10 mouse cellular contexts compared by ENCODE assay signal in genomic region chr12:112141300-112141699, GRCm38 (mm10). TPM values are rescaled to one million over a fixed set of nuclear protein-coding genes. Genes with fewer than 3 reads are reported as not detected.
DNase-seq lines count a peak whose midpoint lies in the region; ATAC-seq lines count a peak whose summit lies in the region.
"Had no signal": no experiment of that assay in that cellular context is flagged by ENCODE, and none has a peak within 500 bp of the region (broad histone marks: within the 10 kb centered on the region; RNA-seq: fewer than 3 reads in every experiment).

No protein-coding gene starts in this region.

- peak; percentile 42 to 62 for DNase-seq in heart, postnatal 36 days
- DNase-seq in heart, postnatal 25 days (ENCODE audit: low spot score): no peak
- peak; percentile 59 for DNase-seq in urinary bladder, postnatal 14 days (ENCODE audit: low spot score)
- no peak for DNase-seq in urinary bladder, adult 18-20 months (ENCODE audit: low spot score in 2 of 2)
- peak; percentile 89 for DNase-seq in kidney, postnatal 10 days
- DNase-seq in right cerebral cortex, postnatal 4 days: no peak

- 11% methylated on average over 6 of the region's 6 CpGs for WGBS in forebrain, embryonic 13.5 days

- H3K4me3 ChIP-seq in forebrain, embryonic 13.5 days: no peak overlapping the region
- H3K4me3 ChIP-seq: limb, embryonic 12.5 days had no signal

- intact Hi-C loops in heart, postnatal 36 days (cut with DNase I): no loop called here
- intact Hi-C loops in heart, postnatal 25 days (cut with DNase I): no loop called here

- H3K27me3 ChIP-seq in forebrain, embryonic 13.5 days: peaks cover 37% of the 10 kb centered on the region

- peaks cover 39% of the 10 kb centered on the region for H3K4me1 ChIP-seq in forebrain, embryonic 13.5 days

- H3K9me3 ChIP-seq in forebrain, embryonic 13.5 days (replicated peaks): no peaks in the 10 kb centered on the region
- H3K9me3 ChIP-seq: limb, embryonic 12.5 days had no signal

- H3K9ac ChIP-seq in forebrain, embryonic 13.5 days: no peak overlapping the region
- H3K9ac ChIP-seq: limb, embryonic 12.5 days had no signal

- H3K36me3 ChIP-seq in forebrain, embryonic 13.5 days (ENCODE audit: poor library complexity, severe bottlenecking): no peaks in the 10 kb centered on the region
- H3K36me3 ChIP-seq: limb, embryonic 12.5 days had no signal

- ATAC-seq in megakaryocyte, adult 5-6 weeks (ENCODE audit: poor library complexity, severe bottlenecking): no peak
- no peak for ATAC-seq in forebrain, embryonic 13.5 days

- no peak overlapping the region for H3K27ac ChIP-seq in forebrain, embryonic 13.5 days
- H3K27ac ChIP-seq: limb, embryonic 12.5 days had no signal

- H3K4me2 ChIP-seq in forebrain, embryonic 13.5 days: no peak overlapping the region
- H3K4me2 ChIP-seq: limb, embryonic 12.5 days had no signal

RNA-seq across cellular contexts. Expression of gene Kif26a, which starts 4.7 kb away (rescaled TPM):
- total RNA-seq in heart, postnatal 36 days (2021): 10 to 100 TPM; 13.8 to 15.5 TPM
- total RNA-seq in heart, postnatal 25 days (2021): 10 to 100 TPM; 14.3 to 16.6 TPM
- total RNA-seq in megakaryocyte, adult 5-6 weeks (2015): not detected in 2 replicates
- total RNA-seq in megakaryocyte, adult 5-6 weeks (2017): not detected in 2 replicates
- 10.9 and 14.4 TPM in 2 replicates for polyA plus RNA-seq in forebrain, embryonic 13.5 days (2015; fragmentation: Nextera tagmentation; extraction: Ambion mirVana)
- total RNA-seq: neutrophil, adult 5-6 weeks had no signal

RNA-seq across cellular contexts. Expression of gene Aspg, which starts 34.8 kb away (rescaled TPM):
- total RNA-seq in heart, postnatal 36 days (2021): under 1 TPM; 0.57 to 0.69 TPM
- total RNA-seq in heart, postnatal 25 days (2021): under 1 TPM; 0.25 to 0.47 TPM
- not detected in 2 replicates for total RNA-seq in megakaryocyte, adult 5-6 weeks (2015)
- total RNA-seq in megakaryocyte, adult 5-6 weeks (2017): not detected in 2 replicates
- 0.08 and 0.15 TPM in 2 replicates for polyA plus RNA-seq in forebrain, embryonic 13.5 days (2015; fragmentation: Nextera tagmentation; extraction: Ambion mirVana)
- total RNA-seq: neutrophil, adult 5-6 weeks had no signal

Comparison
In these comparisons a context has a peak if more than half of its experiments do, and no peak if none do; other contexts are left out.
1. DNase-seq: peak in heart, postnatal 36 days (2 of 2), urinary bladder, postnatal 14 days (single experiment) and kidney, postnatal 10 days (single experiment); none in heart, postnatal 25 days (single experiment), urinary bladder, adult 18-20 months (0 of 2) and right cerebral cortex, postnatal 4 days (single experiment).
2. RNA of gene Kif26a, which starts 4.7 kb away (total RNA-seq): 14.3 to 16.6 TPM in heart, postnatal 25 days and 13.8 to 15.5 TPM in heart, postnatal 36 days; not detected in megakaryocyte, adult 5-6 weeks; every median in the first group is over 10 times any median in the second.